Mouse (Mus musculus): ENCODE data around the gene Derl3.
"Not testable (repeated sequence)": the region's sequence is repeated elsewhere in the genome, so short reads cannot be mapped to it uniquely, and the experiment has no call there.

Gene Derl3

DNA sequence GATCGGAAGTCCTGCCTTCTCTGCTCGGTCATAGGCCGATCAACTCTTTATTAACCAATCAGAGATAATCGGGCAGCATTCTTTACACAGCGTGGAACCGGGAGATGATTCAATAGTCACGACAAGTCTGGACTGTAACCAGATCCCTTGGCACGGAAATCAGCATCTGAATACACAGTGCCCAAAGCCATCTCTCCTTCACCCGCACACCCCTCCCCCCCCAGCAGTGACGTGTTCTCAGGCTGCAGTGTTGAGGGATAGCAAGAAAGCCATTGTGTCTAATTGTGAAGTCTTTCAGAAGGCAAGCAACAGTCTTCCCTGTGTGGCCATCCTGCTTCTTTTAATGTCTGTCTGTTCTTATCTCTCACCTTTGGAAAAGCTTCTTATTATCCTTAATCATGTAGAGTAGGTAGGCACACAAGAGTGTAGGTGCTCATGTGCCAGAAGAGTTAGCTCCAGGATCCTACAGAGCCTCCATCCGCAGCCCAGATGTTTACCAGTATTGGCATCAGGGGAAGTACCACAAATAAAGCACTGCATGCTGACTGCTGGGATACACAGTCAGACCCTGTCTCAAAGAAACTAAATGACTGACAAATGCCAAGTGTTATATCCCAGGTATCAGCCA, 20.2 kb upstream of the Derl3 start:
- DNase-seq (ENCODE audit: low read depth, low spot score), result no peak

DNA sequence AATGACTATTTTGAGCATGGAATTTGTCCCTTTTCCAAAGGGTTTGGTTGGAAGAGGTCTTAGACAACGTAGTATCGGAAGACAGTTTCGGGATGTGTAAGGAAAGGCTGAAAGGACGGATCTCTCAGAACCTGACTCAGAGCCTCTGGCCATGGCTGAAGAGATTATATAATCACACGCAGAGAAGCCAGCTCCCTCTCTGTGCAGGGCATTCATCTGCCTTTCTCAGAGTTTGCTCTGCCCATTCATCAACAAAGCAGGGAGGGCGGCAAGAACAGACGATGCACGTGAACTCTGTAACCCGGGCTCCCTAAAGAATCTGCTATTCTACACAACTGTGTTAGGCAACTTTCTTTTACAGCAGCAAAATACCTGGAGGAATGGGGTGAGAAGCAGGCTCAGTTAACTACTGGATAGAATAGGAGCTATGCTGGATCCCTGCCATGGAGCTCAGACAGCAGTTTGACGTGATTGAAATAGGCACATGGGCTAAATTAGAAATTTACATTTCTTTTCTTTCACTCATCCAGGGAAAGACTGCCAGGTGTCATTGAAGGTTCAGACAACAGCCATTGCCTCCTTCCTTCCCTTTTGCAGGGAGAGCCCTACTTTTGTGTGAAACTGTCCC, 19.6 kb upstream of the Derl3 start:
- no peak for DNase-seq (ENCODE audit: low read depth, low spot score)

DNA sequence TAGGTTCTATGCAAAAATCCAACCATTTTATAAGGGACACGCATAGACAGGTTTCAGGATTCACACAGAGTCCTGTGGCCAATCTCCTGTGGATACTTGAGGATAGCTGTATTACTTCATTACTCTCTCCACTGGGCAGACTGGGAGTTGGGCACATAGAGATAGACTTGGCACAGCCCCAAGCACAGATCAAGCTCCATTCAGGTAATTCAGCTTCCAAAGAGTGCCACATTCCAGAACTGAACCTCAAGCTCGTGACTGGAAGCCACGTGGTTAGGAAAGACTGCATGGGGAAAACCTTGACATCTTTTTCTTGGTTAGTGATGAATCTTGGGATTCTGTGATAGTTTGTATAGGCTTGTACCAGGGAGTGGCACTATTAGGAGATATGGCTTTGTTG, 14.4 kb upstream of the Derl3 start:
- no peak for DNase-seq (ENCODE audit: low read depth, low spot score)

DNA sequence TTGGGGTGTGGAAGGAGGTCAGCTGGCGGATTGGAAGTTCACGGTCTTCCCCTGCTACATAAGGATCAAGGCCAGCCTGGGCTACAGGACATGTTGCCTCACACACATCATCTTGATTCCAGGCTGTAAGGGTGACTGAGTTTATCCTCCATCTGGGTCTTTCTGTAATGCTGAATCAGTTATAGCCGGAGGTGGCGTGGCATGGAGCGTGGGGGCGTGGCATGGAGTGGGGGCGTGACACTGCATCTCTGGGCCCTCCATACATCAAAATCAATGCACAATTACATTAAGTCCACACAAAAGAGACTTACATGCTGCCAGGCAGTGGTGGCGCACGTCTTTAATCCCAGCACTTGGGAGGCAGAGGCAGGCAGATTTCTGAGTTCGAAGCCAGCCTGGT, 12.9 kb upstream of the Derl3 start:
- DNase-seq (ENCODE audit: low read depth, low spot score), result no peak

DNA sequence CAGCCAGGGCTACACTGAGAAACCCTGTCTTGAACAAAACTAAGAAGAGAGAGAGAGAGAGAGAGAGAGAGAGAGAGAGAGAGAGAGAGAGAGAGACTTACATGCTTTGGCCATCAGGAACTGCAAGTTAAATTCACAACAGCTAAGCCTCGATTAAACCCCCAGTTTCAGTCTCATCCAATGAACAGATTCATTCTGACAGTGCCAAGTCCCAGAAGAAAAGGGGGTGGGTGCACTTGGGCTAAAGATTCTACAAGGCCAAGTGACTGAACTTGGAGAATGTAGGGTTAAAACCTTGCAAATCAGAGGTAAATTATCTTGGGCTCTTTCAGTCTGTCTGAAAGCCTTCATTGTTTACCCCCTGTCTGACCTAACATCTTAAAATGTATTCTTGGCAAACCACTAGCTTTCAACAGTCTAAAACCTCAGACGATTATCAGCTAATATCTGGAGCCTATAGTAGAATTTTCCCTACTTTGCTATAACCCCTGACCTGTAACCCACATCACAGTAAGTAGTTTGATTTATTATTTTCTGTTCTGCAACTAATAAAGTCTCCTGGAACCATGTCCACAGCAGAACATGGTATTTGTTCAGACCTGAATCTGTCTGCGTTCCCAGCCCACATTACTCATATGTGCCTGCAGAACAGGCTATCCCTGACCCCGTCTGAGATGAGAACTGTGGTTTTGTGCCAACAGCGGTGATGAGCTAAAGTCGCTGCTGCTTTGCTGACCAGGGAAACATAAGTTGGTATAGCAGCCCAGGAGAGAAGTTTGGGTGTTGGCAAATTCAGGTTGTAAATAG, 12.2 kb upstream of the Derl3 start:
- DNase-seq (ENCODE audit: low read depth, low spot score), result no peak

DNA sequence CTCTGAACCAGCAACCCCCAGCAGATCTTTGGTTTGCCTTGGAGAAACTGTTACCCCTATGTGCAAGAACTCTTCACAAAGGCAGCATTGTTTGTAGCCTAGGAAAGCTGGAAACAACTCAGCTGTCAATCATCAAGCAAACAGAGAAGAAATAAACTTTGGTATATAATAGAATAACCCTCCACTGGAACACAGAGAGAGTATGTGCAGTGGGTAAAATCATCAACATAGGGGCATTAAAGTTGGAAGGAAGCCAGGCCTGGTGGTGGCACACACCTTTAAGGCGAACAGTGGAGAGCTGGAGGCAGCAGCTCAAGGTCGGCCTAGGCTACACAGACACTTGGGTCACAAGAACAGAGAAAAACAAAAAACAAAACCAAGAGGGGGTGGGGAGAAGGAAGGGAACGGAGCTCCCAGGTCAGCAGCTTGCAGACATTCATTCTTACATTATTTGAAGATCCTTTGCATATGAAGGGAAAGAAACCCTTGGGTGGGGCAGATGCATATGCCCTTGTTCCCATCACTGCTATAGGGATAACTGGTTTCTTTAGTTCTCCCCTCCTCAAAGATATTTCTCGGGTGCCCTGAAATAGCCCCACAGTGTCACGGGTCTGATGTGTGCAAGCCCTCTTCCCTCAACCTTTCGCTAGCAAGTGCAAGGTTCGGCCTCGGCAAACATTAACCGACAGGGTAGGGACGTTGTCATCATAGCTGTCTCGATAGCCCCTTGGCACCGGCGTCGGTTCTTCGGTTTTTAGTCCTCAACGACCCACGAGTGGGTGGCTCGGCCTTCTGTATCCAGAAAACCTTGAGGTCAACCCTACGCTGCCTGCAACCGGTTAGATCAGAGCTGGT, 11.4 kb upstream of the Derl3 start:
- no peak for DNase-seq (ENCODE audit: low read depth, low spot score)

DNA sequence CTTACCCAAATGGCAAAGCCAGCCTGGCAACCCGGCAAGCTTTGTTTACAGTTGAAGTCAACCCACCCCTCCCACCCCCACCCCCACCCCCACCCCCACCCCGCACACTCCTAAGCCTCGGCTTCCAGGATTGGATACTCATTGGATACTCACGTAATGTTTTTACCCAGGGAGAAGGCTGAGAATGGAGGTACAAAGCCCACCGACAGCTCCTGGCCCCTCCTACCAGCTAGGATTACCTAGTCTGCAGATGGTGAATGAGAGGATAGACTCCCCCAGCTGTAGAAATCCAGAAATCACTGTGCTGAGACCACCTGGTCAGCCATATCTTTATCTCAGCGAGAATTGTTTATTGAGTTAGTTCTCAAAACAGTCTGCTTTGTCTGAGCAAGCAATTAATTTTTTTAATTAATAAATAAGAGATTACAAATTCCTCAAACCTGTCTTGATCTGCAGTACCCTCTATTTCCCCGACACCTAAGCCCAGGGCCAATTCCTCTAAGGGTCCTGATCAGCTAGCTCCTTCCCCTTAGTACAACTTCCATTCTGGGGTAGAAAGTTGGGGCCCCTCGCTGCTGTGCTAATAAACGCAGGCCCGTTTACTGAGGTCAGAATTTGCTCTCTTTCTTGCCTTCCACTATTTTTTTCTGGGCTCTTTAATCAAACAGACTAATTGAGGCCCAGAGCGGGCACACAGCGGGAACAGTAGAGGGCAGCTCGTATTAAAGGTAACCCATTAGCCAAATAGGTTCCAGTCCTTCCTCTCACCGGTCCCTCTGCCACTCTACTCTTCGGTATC, 10.6 kb upstream of the Derl3 start:
- DNase-seq (ENCODE audit: low read depth, low spot score), result no peak

DNA sequence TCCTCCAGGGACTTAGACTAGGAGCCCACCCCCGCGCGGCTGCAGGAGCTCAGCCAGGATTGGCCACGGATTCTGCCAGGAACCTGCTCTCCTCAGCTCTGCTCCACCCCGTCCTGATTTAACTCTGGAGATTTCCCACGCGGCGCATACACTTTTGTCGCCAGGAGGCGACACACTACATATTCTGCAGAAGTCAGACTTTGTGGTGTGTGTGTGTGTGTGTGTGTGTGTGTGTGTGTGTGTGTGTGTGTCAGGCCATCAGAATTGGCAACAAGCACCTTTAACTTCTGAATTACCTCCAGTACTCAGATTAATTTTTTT, 10.0 kb upstream of the Derl3 start:
- DNase-seq (ENCODE audit: low read depth, low spot score), result peak; percentile 80

DNA sequence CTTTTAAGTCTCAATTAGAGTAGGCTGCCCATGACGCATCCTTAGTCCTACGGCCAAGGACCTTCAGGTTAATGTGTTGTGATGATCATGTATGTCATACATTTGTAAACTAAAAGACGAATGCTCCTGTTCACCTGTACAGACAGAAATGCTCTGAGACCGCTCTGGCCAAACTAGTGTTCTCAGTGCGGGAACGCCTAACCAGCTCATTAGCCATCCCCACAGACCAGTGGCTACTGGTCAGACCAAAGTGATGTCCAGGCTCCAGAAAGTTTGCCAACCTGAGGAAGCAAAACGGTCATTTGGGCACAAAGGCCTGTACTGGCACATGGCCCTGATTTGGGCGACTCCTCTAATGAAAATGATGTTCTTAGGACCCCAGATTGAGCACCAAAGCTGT, 8.5 kb upstream of the Derl3 start:
- DNase-seq (ENCODE audit: low read depth, low spot score), result no peak

DNA sequence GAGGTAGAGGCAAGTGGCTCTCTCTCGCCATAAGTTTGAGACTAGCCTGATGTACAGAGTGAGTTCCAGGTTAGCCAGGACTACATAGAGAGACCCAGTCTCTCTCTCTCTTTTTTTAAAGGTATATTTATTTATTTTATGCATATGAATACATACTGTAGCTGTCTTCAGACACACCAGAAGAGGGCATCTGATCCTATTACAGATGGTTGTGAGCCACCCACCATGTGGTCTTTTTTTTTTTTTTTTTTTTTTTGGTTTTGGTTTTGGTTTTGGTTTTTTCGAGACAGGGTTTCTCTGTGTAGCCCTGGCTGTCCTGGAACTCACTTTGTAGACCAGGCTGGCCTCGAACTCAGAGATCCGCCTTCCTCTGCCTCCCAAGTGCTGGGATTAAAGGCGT, 5.7 kb upstream of the Derl3 start:
- not testable (repeated sequence) for DNase-seq (ENCODE audit: low read depth, low spot score)

DNA sequence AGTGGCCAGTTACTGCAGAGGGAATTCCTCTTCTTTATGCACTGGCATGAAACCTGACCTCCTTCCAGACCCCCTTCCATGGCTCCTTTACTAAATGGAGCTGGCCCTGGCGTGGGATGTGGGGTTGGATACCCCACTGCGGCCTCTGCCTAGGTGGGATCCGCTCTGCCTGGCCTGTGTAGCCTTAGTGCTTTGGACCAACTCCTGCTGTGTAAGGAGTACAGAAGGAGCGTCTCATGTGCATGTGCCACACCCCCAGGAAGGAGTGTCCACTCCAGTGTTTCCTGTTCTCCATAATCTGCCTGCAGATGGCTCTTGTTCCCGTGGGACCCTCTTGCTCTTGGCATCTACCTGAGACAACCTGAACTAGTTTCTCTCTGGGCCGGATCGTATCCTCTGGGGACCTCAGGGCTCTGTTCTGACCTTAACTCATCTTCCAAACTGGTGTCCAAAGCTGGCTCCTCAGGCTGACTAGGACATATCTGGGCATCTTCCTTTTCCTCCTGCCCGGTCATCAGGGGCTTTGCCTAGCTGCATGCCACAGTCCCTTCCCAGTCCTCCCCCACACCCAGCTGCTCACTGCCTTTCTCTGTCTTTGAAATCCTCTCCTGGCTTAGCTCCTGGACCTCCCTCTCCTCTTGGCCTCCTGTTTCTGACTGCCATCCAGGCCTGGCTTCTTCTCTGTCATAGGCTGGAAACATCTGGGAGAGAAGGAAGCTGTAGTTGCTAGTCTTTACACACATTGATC, 3.6 kb upstream of the Derl3 start:
- no peak for DNase-seq (ENCODE audit: low read depth, low spot score)

DNA sequence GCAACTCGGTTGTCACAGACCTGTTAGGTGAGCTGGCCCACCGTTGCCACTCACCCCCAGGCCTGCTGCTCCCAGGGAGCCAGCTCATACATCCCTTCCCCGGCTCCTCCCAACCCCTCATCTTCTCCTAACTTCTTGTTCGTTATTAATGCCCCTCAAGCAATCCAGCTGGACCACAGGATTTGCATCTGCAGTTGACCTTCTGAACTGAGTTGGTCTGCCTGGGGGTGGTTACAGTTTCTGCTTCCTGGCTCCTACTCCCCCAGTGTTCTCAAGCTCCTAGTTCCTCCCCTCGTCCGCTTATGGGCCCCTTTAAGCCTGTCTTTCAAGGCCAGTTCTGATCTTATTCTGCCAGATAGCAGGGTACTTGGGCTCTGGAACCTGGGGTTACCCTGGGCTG, 1.4 kb downstream of the Derl3 start:
- DNase-seq (ENCODE audit: low read depth, low spot score), result no peak

DNA sequence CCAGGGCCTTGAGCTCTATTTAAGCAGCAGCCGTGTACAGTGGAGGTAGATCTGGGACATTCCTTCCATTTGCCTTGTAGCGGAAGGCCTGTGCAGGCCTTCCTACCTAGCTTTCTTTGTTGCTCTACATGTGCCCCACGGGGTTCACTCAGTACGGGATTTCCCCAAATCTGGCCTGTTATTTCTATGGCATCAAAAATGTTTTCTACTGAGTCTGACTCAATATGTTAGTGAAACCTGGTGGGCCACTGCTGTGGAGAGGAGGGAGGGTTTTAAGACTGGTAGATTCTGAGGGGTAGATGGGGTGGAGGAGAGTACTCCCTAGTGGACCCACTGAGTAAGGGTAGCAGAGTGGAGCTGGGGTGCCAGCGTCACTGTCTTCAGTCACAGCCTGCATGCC, 2.5 kb downstream of the Derl3 start:
- DNase-seq (ENCODE audit: low read depth, low spot score), result peak; percentile 25

DNA sequence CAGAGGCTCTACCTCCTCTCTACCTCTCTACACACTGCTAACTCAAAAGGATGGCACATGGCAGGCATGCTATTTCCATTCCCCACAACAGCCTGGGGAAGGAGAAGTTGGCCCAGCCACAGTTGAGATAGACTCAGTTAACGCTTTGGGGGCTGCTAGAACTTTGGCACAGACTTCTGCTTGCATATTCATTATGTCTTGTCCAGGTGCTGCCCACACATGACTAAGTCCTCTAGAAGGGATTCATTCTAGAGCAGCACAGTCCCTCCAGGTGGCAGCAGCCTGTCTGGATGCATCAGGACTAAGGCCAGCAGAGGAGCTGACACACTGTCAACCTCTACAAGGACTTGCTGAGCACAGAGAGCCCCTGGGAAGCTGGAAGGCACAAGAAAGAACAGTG, 3.0 kb downstream of the Derl3 start:
- DNase-seq (ENCODE audit: low read depth, low spot score), result no peak

DNA sequence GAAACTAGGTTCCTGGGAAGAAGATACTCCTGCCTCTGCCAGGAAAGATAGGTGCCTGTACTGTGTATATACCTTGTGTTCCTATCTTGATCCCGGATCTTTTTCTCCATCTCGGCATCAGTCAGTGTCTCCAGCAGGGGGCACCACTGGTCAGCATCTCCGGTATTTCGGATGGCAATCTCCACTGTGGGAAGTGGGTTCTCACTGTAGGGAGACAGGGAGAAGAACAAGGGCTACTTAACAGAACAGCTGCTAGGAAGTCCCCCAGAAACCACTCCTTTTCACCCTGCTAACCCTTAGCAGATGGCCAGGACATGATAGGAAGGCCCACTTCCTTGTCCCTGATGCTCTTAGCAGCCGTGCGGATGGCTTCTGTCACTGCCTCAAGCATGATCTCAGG, 4.2 kb downstream of the Derl3 start:
- DNase-seq (ENCODE audit: low read depth, low spot score), result peak; percentile 47

DNA sequence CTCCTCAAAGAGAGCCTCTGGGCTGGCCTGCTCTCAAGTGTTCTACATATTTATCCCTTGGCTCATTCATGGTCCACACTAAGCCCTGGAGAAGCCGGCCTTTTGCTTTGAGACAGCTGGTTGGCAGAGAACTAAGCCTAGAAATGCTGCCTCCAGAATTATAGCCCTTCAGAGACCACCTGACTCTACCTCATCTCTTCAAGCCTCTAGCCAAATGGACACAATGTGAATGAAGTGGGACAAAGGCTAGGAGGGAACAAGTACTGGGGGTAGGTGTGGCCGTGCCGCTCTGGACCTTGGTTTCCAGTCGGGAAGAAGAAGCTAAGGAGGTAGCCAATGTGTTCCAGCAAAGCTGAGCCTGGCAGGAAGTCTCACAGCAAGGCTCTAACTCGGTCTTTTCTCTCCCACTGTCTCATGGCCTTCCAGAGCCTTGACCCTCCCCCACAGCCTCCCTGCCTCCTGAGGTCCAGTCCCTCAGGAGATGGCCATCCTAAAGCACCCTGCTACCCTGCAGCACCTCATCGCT, 4.9 kb downstream of the Derl3 start:
- no peak for DNase-seq (ENCODE audit: low read depth, low spot score)

DNA sequence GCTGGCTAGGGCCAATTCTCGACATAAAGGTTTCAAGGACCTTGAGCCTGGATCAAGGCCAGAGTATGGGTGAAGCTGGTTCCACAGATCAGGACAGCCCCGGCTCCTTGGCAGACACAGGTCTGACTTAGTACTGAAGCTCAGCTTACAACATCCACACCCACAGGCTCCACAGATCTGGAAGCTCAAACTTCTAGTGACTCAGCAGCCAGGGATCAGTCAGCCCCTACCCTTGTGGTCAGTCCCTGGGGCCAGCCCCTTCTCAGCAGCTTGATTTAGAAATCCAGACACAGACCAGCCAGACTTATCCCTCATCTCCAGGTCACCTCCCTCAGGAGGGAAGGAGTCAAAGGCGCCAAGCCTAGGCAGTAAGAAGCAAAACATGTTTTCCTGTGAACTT, 5.6 kb downstream of the Derl3 start:
- DNase-seq (ENCODE audit: low read depth, low spot score), result no peak

DNA sequence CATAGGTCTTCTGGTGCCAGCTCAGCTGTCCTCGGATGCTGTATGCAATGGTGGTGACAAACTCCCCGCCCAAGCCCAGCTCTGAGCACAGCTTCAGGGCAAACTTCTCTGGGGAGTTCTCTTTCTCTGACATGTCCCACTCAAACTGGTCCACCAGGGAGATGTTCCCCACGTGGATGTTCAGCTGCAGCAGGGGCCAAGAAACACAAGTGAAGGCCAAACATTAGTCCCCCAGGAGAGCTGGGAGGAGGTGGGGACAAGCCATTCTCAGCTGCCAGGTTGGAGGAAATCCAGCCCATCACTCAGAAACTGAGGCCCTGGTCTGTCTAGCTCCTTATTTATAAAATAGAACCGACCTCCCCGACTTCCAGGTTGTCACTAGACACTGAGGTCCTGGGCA, 11.2 kb downstream of the Derl3 start:
- no peak for DNase-seq (ENCODE audit: low read depth, low spot score)

DNA sequence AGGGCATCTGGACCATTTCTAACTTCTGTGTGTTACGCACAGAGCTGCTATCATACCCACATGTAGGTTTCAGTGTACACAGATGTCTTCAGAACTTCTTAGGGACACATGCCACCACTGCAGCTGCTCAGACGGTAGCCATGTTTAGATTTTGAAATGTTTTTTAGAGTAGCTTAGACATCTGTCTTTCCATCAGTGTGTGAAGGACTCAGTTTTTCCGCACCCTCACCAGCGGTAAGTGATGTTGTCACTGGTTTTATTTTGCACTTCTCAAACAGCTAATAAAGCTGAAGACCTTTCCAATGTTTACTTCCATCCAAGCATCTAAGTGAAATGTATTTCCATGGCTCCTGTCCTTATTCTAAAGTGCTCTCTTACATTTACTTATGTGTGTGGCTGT, 13.7 kb downstream of the Derl3 start:
- no peak for DNase-seq (ENCODE audit: low read depth, low spot score)

DNA sequence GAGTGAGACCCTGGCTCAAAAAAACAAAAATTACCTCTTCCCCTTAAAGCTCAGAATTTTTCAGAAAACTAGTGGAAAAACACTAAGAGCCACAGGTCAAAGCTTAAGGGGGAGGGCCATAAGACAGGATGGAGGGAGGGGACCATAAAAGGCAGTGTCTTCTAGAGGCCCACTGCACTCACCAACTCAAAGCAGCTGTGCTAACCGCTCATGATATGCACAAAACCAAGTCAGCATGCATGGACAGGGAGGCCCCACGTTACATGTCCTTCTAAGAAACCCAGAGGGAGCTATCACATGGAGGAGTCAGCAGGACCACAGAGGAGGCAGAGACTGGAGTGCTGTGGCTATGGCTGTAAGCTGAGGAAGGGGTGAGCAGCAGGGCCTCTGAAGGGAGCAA, 17.5 kb downstream of the Derl3 start:
- no peak for DNase-seq (ENCODE audit: low read depth, low spot score)
